Mouse (Mus musculus) midbrain, embryonic 16.5 days (tissue): ENCODE results near the gene Gm29609. TPM values are rescaled to one million over a fixed set of nuclear protein-coding genes. Genes with fewer than 3 reads are reported as not detected.

Experiments used
- ATAC-seq: fragments of 200-750 bp; cut with Nextera tagmentation; 2 replicates; pipeline ENCODE4 v1.8.0; 2017; ENCODE audit warnings: moderate TSS enrichment
- H3K27ac ChIP-seq: fragments of 300-500 bp; sonication (generic); 2 replicates; pipeline ENCODE4 v1.5.1; 2014; ENCODE audit warnings: mild to moderate bottlenecking, low read length, mixed read lengths
- H3K27me3 ChIP-seq: fragments of 300-500 bp; sonication (generic); 2 replicates; pipeline ENCODE4 v1.6.1; 2014; ENCODE audit warnings: low read depth, low read length, mixed read lengths; ENCODE audit not compliant: control insufficient read depth, insufficient read depth
- H3K36me3 ChIP-seq: fragments of 300-500 bp; sonication (generic); 2 replicates; pipeline ENCODE4 v1.6.1; 2014; ENCODE audit warnings: mild to moderate bottlenecking, low read length, moderate library complexity, mixed read lengths; ENCODE audit not compliant: control insufficient read depth, insufficient read depth
- H3K4me1 ChIP-seq: fragments of 300-500 bp; sonication (generic); 2 replicates; pipeline ENCODE4 v1.6.1; 2014; ENCODE audit warnings: mild to moderate bottlenecking, low read length, mixed read lengths; ENCODE audit not compliant: control insufficient read depth, insufficient read depth
- H3K4me2 ChIP-seq: fragments of 300-500 bp; sonication (generic); 2 replicates; pipeline ENCODE4 v1.6.1; 2014; ENCODE audit warnings: mild to moderate bottlenecking, low read length, mixed read lengths
- H3K4me3 ChIP-seq: fragments of 300-500 bp; sonication (generic); 2 replicates; pipeline ENCODE4 v1.5.1; 2014; ENCODE audit warnings: low read depth, mild to moderate bottlenecking, low read length, moderate library complexity, mixed read lengths
- H3K9ac ChIP-seq: fragments of 300-500 bp; sonication (generic); 2 replicates; pipeline ENCODE4 v1.6.1; 2014; ENCODE audit warnings: low read depth, low read length, mixed read lengths
- H3K9me3 ChIP-seq: fragments of 300-500 bp; sonication (generic); replicated peaks from 2 replicates; pipeline ENCODE4 v1.6.1; 2014; ENCODE audit warnings: mild to moderate bottlenecking, low read length, mixed read lengths; ENCODE audit not compliant: control insufficient read depth, poor library complexity, severe bottlenecking
- WGBS: fragments of 180-500 bp; shearing (Covaris S2); extraction: QIAGEN DNeasy Blood & Tissue Kit; methylation state at CpG from one replicate; pipeline ENCODE4 v1.1.7; 2014; 5-methylcytosine and 5-hydroxymethylcytosine counted together
- polyA plus RNA-seq: library from polyadenylated mRNA; unstranded; fragments of >200 nt; fragmentation: Nextera tagmentation; extraction: Ambion mirVana; gene quantifications from 2 replicates; pipeline ENCODE4 v1.2.1, GENCODE M21; 2015

Gene Gm29609
- polyA plus RNA-seq, 1 experiment from 2014 or later: 1.9 TPM

GRCm38 (mm10) chr5:31192939-31193630 is 13.4 kb upstream of the Gm29609 start, which contains the start of the genes Snx17 and Eif2b4:
Gene Snx17, plus strand, starts transcription at chr5:31193227.
Gene Eif2b4, minus strand, starts transcription at chr5:31193430.
- WGBS: under 1% methylated on average over 48 of the region's 48 CpGs

DNA sequence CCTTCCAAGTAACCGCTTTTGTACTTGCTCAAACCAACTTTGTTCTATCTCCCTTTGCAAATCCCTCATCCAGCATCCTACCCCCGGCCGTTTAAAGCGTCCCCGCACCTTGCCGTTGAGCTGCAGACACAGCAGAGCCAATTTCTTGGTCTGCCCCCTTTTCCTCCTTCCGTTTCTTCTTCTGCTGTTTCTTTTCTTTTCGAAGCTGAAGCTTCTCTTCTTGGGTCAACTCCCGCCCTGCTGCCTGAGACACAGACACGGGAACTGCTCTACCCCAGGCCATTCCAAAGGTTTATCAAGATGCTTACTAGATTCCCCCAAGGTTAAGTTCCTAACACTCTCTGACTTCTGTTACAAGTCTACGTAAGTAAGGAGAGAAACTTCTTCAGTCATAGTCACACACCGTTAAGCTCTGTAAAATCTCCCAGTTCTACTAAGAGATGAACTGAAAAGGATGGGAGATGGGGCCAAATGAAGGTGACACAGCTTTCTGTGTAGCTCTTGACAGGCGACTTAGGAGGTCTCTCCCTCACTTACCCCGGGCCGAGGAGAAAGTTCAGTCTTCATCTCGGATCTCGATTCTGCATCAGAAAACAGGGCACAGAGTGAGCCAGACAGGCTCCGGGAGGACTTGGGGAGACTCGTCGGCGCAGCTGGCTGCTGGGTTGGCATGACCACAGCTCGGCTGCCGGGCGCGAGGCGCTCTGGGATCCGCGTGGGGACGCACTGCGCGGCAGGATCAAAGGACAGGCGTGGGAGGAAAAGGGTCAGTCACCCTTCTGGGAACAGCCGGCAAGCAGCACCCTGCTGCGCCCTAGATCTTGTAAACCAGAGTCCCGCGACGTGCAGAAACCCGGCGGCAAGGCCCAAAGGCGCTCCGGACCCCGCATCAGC is 12.6 kb upstream of the Gm29609 start:
- Histone ChIP-seq H3K27me3 (no peaks in the 10 kb centered on the region), H3K4me1 (peaks cover 20% of the 10 kb centered on the region), H3K36me3 (peaks cover 49% of the 10 kb centered on the region), H3K9ac (peak overlapping the region; percentile 77), H3K4me2 (peak overlapping the region; percentile 68), H3K4me3 (peak overlapping the region; percentile 77), H3K9me3 (no peaks in the 10 kb centered on the region), H3K27ac (peak overlapping the region; percentile 81)
- ATAC-seq: peak; percentile 72
- 15% methylated on average over 42 of the region's 42 CpGs for WGBS

More at GRCm38 (mm10) chr5:31192939-31193630, 13.4 kb upstream of the Gm29609 start, which contains the start of the genes Snx17 and Eif2b4:
- Histone ChIP-seq H3K27ac (peak within 1 kb of the TSS; percentile 85), H3K36me3 (peaks cover 51% of the 10 kb centered on the region), H3K9ac (peak within 1 kb of the TSS; percentile 91), H3K9me3 (no peaks in the 10 kb centered on the region), H3K4me3 (peak within 1 kb of the TSS; percentile 77), H3K4me1 (peaks cover 20% of the 10 kb centered on the region), H3K4me2 (peak within 1 kb of the TSS; percentile 96), H3K27me3 (no peaks in the 10 kb centered on the region)
- peak; percentile 97 for ATAC-seq

- no peak overlapping the region for H3K4me2 ChIP-seq
- WGBS: 90% methylated on average over 9 of the region's 9 CpGs
- no peak overlapping the region for H3K27ac ChIP-seq
- no peak overlapping the region for H3K9ac ChIP-seq
- peaks cover 20% of the 10 kb centered on the region for H3K4me1 ChIP-seq
- H3K9me3 ChIP-seq: no peaks in the 10 kb centered on the region
- H3K4me3 ChIP-seq: no peak overlapping the region
- ATAC-seq: no peak
- no peaks in the 10 kb centered on the region for H3K27me3 ChIP-seq
- peaks cover 33% of the 10 kb centered on the region for H3K36me3 ChIP-seq
Observed at GRCm38 (mm10) chr5:31190201-31190600, 10.5 kb upstream of the Gm29609 start.

GRCm38 (mm10) chr5:31188223-31188840 is 8.6 kb upstream of the Gm29609 start:
- peaks cover 12% of the 10 kb centered on the region for H3K4me1 ChIP-seq
- no peak overlapping the region for H3K27ac ChIP-seq
- H3K27me3 ChIP-seq: no peaks in the 10 kb centered on the region
- WGBS: 75% methylated on average over 4 of the region's 4 CpGs
- peaks cover 30% of the 10 kb centered on the region for H3K36me3 ChIP-seq
- H3K9me3 ChIP-seq: no peaks in the 10 kb centered on the region
- ATAC-seq: no peak
- no peak overlapping the region for H3K9ac ChIP-seq
- no peak overlapping the region for H3K4me2 ChIP-seq
- H3K4me3 ChIP-seq: no peak overlapping the region

GRCm38 (mm10) chr5:31183678-31184077 is 4.0 kb upstream of the Gm29609 start:
- Histone ChIP-seq H3K27ac (no peak overlapping the region), H3K4me1 (peaks cover 8% of the 10 kb centered on the region), H3K4me2 (no peak overlapping the region), H3K4me3 (no peak overlapping the region), H3K9me3 (no peaks in the 10 kb centered on the region), H3K36me3 (peaks cover 13% of the 10 kb centered on the region), H3K27me3 (no peaks in the 10 kb centered on the region), H3K9ac (no peak overlapping the region)
- no peak for ATAC-seq
- WGBS: 67% methylated on average over 4 of the region's 4 CpGs

DNA sequence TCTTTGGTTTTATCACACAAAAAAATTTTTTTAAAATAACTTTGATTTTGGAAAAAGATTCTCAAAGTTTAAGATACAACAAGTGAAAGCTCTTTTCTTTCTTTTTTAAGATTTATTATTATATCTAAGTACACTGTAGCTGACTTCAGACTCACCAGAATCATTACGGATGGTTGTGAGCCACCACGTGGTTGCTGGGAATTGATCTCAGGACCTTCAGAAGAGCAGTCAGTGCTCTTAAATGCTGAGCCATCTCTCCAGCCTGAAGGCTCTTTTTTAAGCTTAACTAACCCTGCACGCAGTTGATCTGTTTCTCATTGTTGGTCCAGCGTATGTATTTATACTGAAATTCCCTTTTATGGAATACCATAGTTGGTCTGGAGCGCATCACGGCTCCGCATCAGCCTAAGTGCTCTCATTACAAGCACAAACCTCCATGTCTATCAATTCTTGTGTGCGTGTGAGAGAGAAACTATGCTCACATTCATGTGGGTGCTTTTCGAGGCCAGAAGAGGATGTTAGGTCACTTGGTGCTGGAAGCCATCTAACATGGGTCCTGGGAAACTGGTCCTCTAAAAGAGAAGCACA is 1.6 kb upstream of the Gm29609 start:
- Histone ChIP-seq H3K27ac (no peak overlapping the region), H3K4me2 (no peak overlapping the region), H3K9ac (no peak overlapping the region), H3K36me3 (no peaks in the 10 kb centered on the region), H3K4me1 (peaks cover 9% of the 10 kb centered on the region), H3K4me3 (no peak overlapping the region), H3K9me3 (no peaks in the 10 kb centered on the region), H3K27me3 (no peaks in the 10 kb centered on the region)
- 95% methylated on average over 9 of the region's 9 CpGs for WGBS
- no peak for ATAC-seq

GRCm38 (mm10) chr5:31179301-31179765 is 378 bp downstream of the Gm29609 start:
- Histone ChIP-seq H3K4me1 (peaks cover 9% of the 10 kb centered on the region), H3K36me3 (no peaks in the 10 kb centered on the region), H3K4me2 (peak overlapping the region; percentile 93), H3K27ac (peak overlapping the region; percentile 96), H3K9me3 (no peaks in the 10 kb centered on the region), H3K4me3 (peak overlapping the region; percentile 87), H3K27me3 (no peaks in the 10 kb centered on the region), H3K9ac (peak overlapping the region; percentile 82)
- ATAC-seq: peak; percentile 76
- under 1% methylated on average over 25 of the region's 25 CpGs for WGBS

GRCm38 (mm10) chr5:31168630-31169029 is 11.1 kb downstream of the Gm29609 start:
- H3K27me3 ChIP-seq: no peaks in the 10 kb centered on the region
- H3K9me3 ChIP-seq: no peaks in the 10 kb centered on the region
- H3K4me1 ChIP-seq: no peaks in the 10 kb centered on the region
- H3K9ac ChIP-seq: no peak overlapping the region
- no peak overlapping the region for H3K4me3 ChIP-seq
- no peak overlapping the region for H3K4me2 ChIP-seq
- H3K36me3 ChIP-seq: peaks cover 37% of the 10 kb centered on the region
- no peak for ATAC-seq
- 93% methylated on average over 4 of the region's 4 CpGs for WGBS
- no peak overlapping the region for H3K27ac ChIP-seq
